Mouse (Mus musculus) intestine, postnatal 0 days (tissue): ENCODE measurements around the gene Agtpbp1. TPM values are rescaled to one million over a fixed set of nuclear protein-coding genes. Genes with fewer than 3 reads are reported as not detected.

Source experiments
- ATAC-seq: fragments of 200-750 bp; cut with Nextera tagmentation; 2 replicates; pipeline ENCODE4 v1.8.0; 2017; ENCODE audit warnings: mild to moderate bottlenecking, moderate TSS enrichment, moderate library complexity
- H3K27ac ChIP-seq: fragments of 300-500 bp; sonication (generic); 2 replicates; pipeline ENCODE4 v1.5.1; 2014; ENCODE audit warnings: mild to moderate bottlenecking, low read depth, low read length, moderate library complexity
- H3K27me3 ChIP-seq: fragments of 300-500 bp; sonication (generic); replicated peaks from 2 replicates; pipeline ENCODE4 v1.6.1; 2014; ENCODE audit warnings: low read length, mixed read lengths; ENCODE audit not compliant: control insufficient read depth, insufficient read depth
- H3K36me3 ChIP-seq: fragments of 300-500 bp; sonication (generic); 2 replicates; pipeline ENCODE4 v1.6.1; 2014; ENCODE audit warnings: mild to moderate bottlenecking, moderate library complexity; ENCODE audit not compliant: control insufficient read depth, insufficient read depth
- H3K4me1 ChIP-seq: fragments of 300-500 bp; sonication (generic); replicated peaks from 2 replicates; pipeline ENCODE4 v1.6.1; 2014; ENCODE audit warnings: antibody characterized with exemption, low read length, mixed read lengths; ENCODE audit not compliant: control insufficient read depth, insufficient read depth
- H3K4me2 ChIP-seq: fragments of 300-500 bp; sonication (generic); replicated peaks from 2 replicates; pipeline ENCODE4 v1.6.1; 2014; ENCODE audit warnings: low read depth, mild to moderate bottlenecking, moderate library complexity
- H3K4me3 ChIP-seq: fragments of 300-500 bp; sonication (generic); 2 replicates; pipeline ENCODE4 v1.5.1; 2014; ENCODE audit warnings: low read depth, low read length
- H3K9ac ChIP-seq: fragments of 300-500 bp; sonication (generic); 2 replicates; pipeline ENCODE4 v1.6.1; 2014; ENCODE audit warnings: mild to moderate bottlenecking, low read depth, low read length
- H3K9me3 ChIP-seq: fragments of 300-500 bp; sonication (generic); 2 replicates; pipeline ENCODE4 v1.6.1; 2016; ENCODE audit warnings: mixed run types; ENCODE audit not compliant: control insufficient read depth
- CTCF ChIP-seq: sonication (generic); IDR thresholded peaks from 2 replicates; pipeline ENCODE4 v1.5.1; 2016; ENCODE audit warnings: low read depth, mild to moderate bottlenecking, control low read depth, antibody characterized with exemption, moderate library complexity
- WGBS: fragments of 180-500 bp; shearing (Covaris S2); extraction: QIAGEN DNeasy Blood & Tissue Kit; methylation state at CpG from one replicate; pipeline ENCODE4 v1.1.7; 2014; 5-methylcytosine and 5-hydroxymethylcytosine counted together
- polyA plus RNA-seq: library from polyadenylated mRNA; unstranded; fragments of >200 nt; fragmentation: Nextera tagmentation; extraction: Ambion mirVana; gene quantifications from 2 replicates; pipeline ENCODE4 v1.2.1, GENCODE M21; 2015

Agtpbp1 gene
- polyA plus RNA-seq, 1 experiment from 2014 or later, result 7.3 TPM

DNA sequence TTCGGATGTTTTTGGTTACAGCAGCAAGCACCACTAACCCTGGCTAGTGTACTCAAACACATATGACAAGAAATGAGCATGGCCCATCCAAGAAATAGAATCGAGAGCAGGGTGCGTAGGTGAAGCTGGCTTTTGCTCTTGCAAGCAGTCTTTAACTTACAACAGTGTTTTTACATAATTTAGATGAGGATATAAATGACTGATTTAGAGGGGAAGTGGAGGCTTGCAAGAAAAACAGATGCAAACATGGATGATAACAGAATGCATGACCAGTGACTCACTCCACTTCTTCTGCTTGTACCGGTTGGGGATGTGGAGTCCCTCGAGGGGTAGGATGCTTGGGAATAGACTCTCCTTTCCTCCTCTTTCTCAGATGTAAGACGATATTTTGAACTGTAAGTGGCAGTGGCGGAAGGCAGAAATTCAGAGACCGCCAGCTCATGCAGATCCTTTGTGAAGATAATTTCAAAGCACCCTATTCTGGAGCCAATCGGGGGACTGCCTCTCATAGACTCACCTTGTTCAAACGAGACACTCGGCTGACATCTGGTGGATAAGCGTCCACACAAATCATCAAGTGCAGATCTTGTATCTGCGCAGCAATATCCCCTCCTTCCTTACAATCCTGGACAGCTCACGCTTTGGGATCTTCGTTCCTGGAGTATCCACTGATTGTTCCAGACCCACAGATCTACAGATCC is 168.3 kb downstream of the Agtpbp1 start:
- Histone ChIP-seq H3K36me3 (no peaks in the 10 kb centered on the region), H3K27ac (no peak overlapping the region), H3K4me1 (no peaks in the 10 kb centered on the region), H3K4me3 (no peak overlapping the region), H3K9me3 (no peaks in the 10 kb centered on the region), H3K27me3 (no peaks in the 10 kb centered on the region), H3K4me2 (no peak overlapping the region), H3K9ac (no peak overlapping the region)
- TF ChIP-seq CTCF, result no peak
- no peak for ATAC-seq
- 85% methylated on average over 15 of the region's 15 CpGs for WGBS

DNA sequence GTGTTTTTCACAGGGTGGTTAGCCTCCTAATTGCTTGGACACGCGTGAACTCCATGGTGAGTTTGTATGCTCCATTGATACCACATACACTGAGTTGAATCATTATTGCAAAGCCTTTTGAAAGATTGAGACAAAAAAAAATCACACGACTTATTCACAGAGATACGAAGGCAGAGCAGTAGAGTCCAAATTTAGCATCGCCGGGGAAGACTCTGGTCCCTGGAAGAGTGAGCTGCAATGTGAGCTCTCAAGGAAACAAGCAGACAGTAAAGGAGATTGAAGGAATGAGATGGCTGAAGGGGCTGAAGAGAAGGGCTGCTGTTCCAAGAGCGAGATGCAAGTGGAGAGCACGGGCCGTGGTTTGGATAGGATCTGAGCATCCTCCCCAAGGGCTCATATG is 171.1 kb downstream of the Agtpbp1 start:
- H3K4me2 ChIP-seq, result no peak overlapping the region
- H3K27me3 ChIP-seq, result no peaks in the 10 kb centered on the region
- WGBS, result 95% methylated on average over 9 of the region's 9 CpGs
- no peak for ATAC-seq
- no peak overlapping the region for H3K9ac ChIP-seq
- no peak for TF ChIP-seq CTCF
- H3K36me3 ChIP-seq, result no peaks in the 10 kb centered on the region
- H3K9me3 ChIP-seq, result no peaks in the 10 kb centered on the region
- no peak overlapping the region for H3K4me3 ChIP-seq
- H3K27ac ChIP-seq, result no peak overlapping the region
- no peaks in the 10 kb centered on the region for H3K4me1 ChIP-seq

DNA sequence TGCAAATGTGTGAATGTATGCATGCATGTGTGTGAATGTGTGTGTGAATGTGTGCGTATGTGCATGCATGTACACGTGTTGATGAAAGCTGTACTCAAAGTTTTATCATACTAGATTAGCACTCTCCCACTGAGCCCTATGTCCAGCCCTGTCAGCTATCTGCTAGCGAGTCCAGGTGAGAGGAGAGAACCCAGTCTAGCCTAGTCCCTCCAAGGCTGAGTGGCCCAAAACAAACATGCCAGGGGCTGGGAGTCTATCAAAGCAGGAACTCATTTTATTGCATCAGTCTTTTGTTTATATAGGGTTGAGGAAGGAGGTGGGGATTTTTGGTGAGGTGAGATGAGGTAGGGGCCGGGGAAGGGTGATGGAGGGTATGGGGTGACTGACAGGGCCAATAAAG is 172.4 kb downstream of the Agtpbp1 start:
- H3K4me1 ChIP-seq, result no peaks in the 10 kb centered on the region
- no peak overlapping the region for H3K4me2 ChIP-seq
- no peak for ATAC-seq

GRCm38 (mm10) chr13:59407182-59407581 is 177.8 kb downstream of the Agtpbp1 start:
- H3K4me1 ChIP-seq, result no peaks in the 10 kb centered on the region
- no peak overlapping the region for H3K4me3 ChIP-seq
- TF ChIP-seq CTCF, result no peak
- H3K9me3 ChIP-seq, result no peaks in the 10 kb centered on the region
- no peak overlapping the region for H3K27ac ChIP-seq
- WGBS, result 82% methylated on average over 6 of the region's 6 CpGs
- H3K27me3 ChIP-seq, result no peaks in the 10 kb centered on the region
- H3K9ac ChIP-seq, result no peak overlapping the region
- no peaks in the 10 kb centered on the region for H3K36me3 ChIP-seq
- H3K4me2 ChIP-seq, result no peak overlapping the region
- ATAC-seq, result no peak

More for the DNA sequence above, 172.4 kb downstream of the Agtpbp1 start:
- Histone ChIP-seq H3K36me3 (no peaks in the 10 kb centered on the region), H3K27ac (no peak overlapping the region), H3K27me3 (no peaks in the 10 kb centered on the region), H3K9me3 (no peaks in the 10 kb centered on the region), H3K4me3 (no peak overlapping the region), H3K9ac (no peak overlapping the region)
- no peak for TF ChIP-seq CTCF
- 68% methylated on average over 4 of the region's 4 CpGs for WGBS

- 88% methylated on average over 14 of the region's 14 CpGs for WGBS
- no peak for TF ChIP-seq CTCF
Measured at GRCm38 (mm10) chr13:59402026-59402775, 182.8 kb downstream of the Agtpbp1 start.

GRCm38 (mm10) chr13:59397571-59397970 is 187.5 kb downstream of the Agtpbp1 start:
- WGBS, result 31% methylated on average over 3 of the region's 3 CpGs
- Histone ChIP-seq H3K4me3 (no peak overlapping the region), H3K4me1 (no peaks in the 10 kb centered on the region), H3K4me2 (no peak overlapping the region), H3K27me3 (no peaks in the 10 kb centered on the region), H3K36me3 (no peaks in the 10 kb centered on the region), H3K9me3 (no peaks in the 10 kb centered on the region), H3K27ac (no peak overlapping the region), H3K9ac (no peak overlapping the region)
- TF ChIP-seq CTCF, result peak; percentile 79
- no peak for ATAC-seq

More at GRCm38 (mm10) chr13:59402026-59402775, 182.8 kb downstream of the Agtpbp1 start:
- ATAC-seq, result no peak
- H3K4me1 ChIP-seq, result no peaks in the 10 kb centered on the region
- H3K36me3 ChIP-seq, result no peaks in the 10 kb centered on the region
- H3K9me3 ChIP-seq, result no peaks in the 10 kb centered on the region
- no peak overlapping the region for H3K9ac ChIP-seq
- H3K27ac ChIP-seq, result no peak overlapping the region
- H3K4me3 ChIP-seq, result no peak overlapping the region
- H3K27me3 ChIP-seq, result no peaks in the 10 kb centered on the region
- no peak overlapping the region for H3K4me2 ChIP-seq

Other genes with a start within 250 kb of the Agtpbp1 start
- gene Naa35, start within 50 bp of the Agtpbp1 start, polyA plus RNA-seq, result 39.8 and 44.7 TPM in 2 replicates
- gene Golm1, start 90.6 kb upstream of the Agtpbp1 start, polyA plus RNA-seq, result 29.6 and 34.3 TPM in 2 replicates
- not detected in 2 replicates for gene 4921517D22Rik, start 108.9 kb upstream of the Agtpbp1 start, polyA plus RNA-seq
- gene Spata31d1a, start 125.1 kb upstream of the Agtpbp1 start, polyA plus RNA-seq, result not detected in 2 replicates
- gene Spata31d1b, start 127.1 kb upstream of the Agtpbp1 start, polyA plus RNA-seq, result not detected in 2 replicates
- gene Spata31d1d, start 146.5 kb upstream of the Agtpbp1 start, polyA plus RNA-seq, result not detected in 2 replicates
- not detected in 2 replicates for gene 1700014D04Rik, start 161.5 kb upstream of the Agtpbp1 start, polyA plus RNA-seq
- gene Isca1, start 184.6 kb upstream of the Agtpbp1 start, polyA plus RNA-seq, result 81.4 and 84.5 TPM in 2 replicates
- gene Gm49354, start 197.0 kb upstream of the Agtpbp1 start, polyA plus RNA-seq, result not detected in 2 replicates
- 50.1 and 55.4 TPM in 2 replicates for gene Tut7, start 237.9 kb upstream of the Agtpbp1 start, polyA plus RNA-seq